Mouse (Mus musculus) kidney, embryonic 14.5 days (tissue): ENCODE measurements at regions not wholly inside any gene's neighbourhood (a gene's known extent, or its start where the extent isn't known, plus 50 kb on each side); places are given as distances from the start of the nearest gene placed in this dataset.
A peak's percentile ranks its signal among the peaks of the same experiment; 100 is the strongest.

ENCODE experiments used
- ATAC-seq: fragments of 200-750 bp; cut with Nextera tagmentation; 2 replicates; pipeline ENCODE4 v1.8.0; 2017; ENCODE audit warnings: moderate number of reproducible peaks, mild to moderate bottlenecking, moderate TSS enrichment, moderate library complexity; ENCODE audit not compliant: low FRiP score, low TSS enrichment
- H3K27ac ChIP-seq: fragments of 300-500 bp; sonication (generic); 2 replicates; pipeline ENCODE4 v1.5.1; 2014; ENCODE audit warnings: low read depth, mild to moderate bottlenecking, low read length, moderate library complexity, mixed read lengths
- H3K27me3 ChIP-seq: fragments of 300-500 bp; sonication (generic); 2 replicates; pipeline ENCODE4 v1.6.1; 2014; ENCODE audit warnings: mild to moderate bottlenecking, low read length; ENCODE audit not compliant: control insufficient read depth, insufficient read depth
- H3K36me3 ChIP-seq: fragments of 300-500 bp; sonication (generic); 2 replicates; pipeline ENCODE4 v1.6.1; 2014; ENCODE audit warnings: low read length, mixed read lengths; ENCODE audit not compliant: control insufficient read depth, insufficient read depth
- H3K4me1 ChIP-seq: fragments of 300-500 bp; sonication (generic); 2 replicates; pipeline ENCODE4 v1.6.1; 2014; ENCODE audit warnings: low read length, mixed read lengths; ENCODE audit not compliant: control insufficient read depth, insufficient read depth
- H3K4me2 ChIP-seq: fragments of 300-500 bp; sonication (generic); replicated peaks from 2 replicates; pipeline ENCODE4 v1.6.1; 2014; ENCODE audit warnings: low read depth, mild to moderate bottlenecking, low read length
- H3K4me3 ChIP-seq: fragments of 300-500 bp; sonication (generic); 2 replicates; pipeline ENCODE4 v1.5.1; 2014; ENCODE audit warnings: mild to moderate bottlenecking, low read length
- H3K9ac ChIP-seq: fragments of 300-500 bp; sonication (generic); 2 replicates; pipeline ENCODE4 v1.6.1; 2014; ENCODE audit warnings: low read depth, mild to moderate bottlenecking, low read length, moderate library complexity
- H3K9me3 ChIP-seq: fragments of 300-500 bp; sonication (generic); 2 replicates; pipeline ENCODE4 v1.6.1; 2016; ENCODE audit warnings: low read length; ENCODE audit not compliant: control insufficient read depth
- WGBS: fragments of 180-500 bp; shearing (Covaris S2); extraction: QIAGEN DNeasy Blood & Tissue Kit; methylation state at CpG from one replicate; pipeline ENCODE4 v1.1.7; 2014; 5-methylcytosine and 5-hydroxymethylcytosine counted together

DNA sequence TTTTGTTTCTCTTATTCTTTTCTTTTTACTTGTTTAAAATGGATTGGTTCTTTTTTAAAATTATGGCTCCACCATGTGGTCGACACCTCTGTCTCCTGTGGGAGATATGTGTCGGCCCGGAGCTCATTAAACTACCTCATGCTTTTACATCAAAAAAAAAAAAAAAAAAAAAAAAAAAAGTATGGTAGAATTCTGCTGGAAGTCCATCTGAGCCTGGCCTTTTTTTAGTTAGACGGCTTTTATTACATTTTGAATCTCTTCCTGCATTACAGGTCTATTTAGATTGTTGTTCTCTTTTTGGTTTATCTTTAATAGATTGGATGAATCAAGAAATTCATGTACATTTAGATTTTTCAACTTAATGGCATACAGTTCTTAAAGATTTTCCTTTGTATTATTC lies 350.8 kb upstream of the Ascc3 start:
- Histone ChIP-seq H3K9me3 (no peaks in the 10 kb centered on the region), H3K36me3 (no peaks in the 10 kb centered on the region), H3K27ac (no peak overlapping the region), H3K4me2 (no peak overlapping the region), H3K4me3 (no peak overlapping the region), H3K9ac (no peak overlapping the region), H3K4me1 (no peaks in the 10 kb centered on the region), H3K27me3 (no peaks in the 10 kb centered on the region)
- ATAC-seq: no peak
- 76% methylated on average over 4 of the region's 4 CpGs for WGBS

- Histone ChIP-seq H3K4me2 (no peak overlapping the region), H3K9ac (no peak overlapping the region), H3K9me3 (no peaks in the 10 kb centered on the region), H3K4me3 (no peak overlapping the region), H3K4me1 (no peaks in the 10 kb centered on the region), H3K27ac (no peak overlapping the region), H3K36me3 (no peaks in the 10 kb centered on the region), H3K27me3 (no peaks in the 10 kb centered on the region)
- 56% methylated on average over 2 of the region's 2 CpGs for WGBS
- no peak for ATAC-seq
Observed at GRCm38 (mm10) chr10:50203587-50203986, 388.9 kb upstream of the Ascc3 start.

- 63% methylated on average over 2 of the region's 2 CpGs for WGBS
- ATAC-seq: no peak
- no peaks in the 10 kb centered on the region for H3K27me3 ChIP-seq
Observed at GRCm38 (mm10) chr10:50201691-50202090, 390.8 kb upstream of the Ascc3 start.

DNA sequence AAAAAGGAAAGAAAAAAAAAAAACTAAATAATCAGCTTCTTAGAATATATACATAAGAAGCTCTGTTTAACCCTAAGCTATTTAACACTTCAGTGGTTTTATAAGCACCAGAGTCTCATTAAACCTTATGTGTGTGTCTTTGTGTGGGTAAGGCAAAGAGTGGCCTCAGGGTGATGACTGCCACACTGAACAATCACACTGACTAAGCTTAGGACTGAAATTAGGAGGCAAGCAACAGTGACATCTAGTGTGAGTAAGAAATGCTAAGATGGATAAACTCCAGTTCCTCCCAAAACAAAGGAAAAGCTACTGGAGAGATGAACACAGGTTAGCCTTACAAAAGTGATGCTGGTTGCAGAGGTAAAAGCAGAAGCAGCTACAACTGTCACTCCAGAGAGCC lies 392.6 kb upstream of the Ascc3 start:
- Histone ChIP-seq H3K4me3 (no peak overlapping the region), H3K9ac (no peak overlapping the region), H3K27ac (no peak overlapping the region)

More at GRCm38 (mm10) chr10:50201691-50202090, 390.8 kb upstream of the Ascc3 start:
- Histone ChIP-seq H3K36me3 (no peaks in the 10 kb centered on the region), H3K4me2 (no peak overlapping the region), H3K9me3 (no peaks in the 10 kb centered on the region), H3K9ac (no peak overlapping the region), H3K27ac (no peak overlapping the region), H3K4me3 (no peak overlapping the region), H3K4me1 (no peaks in the 10 kb centered on the region)

GRCm38 (mm10) chr10:50197897-50198538 lies 394.5 kb upstream of the Ascc3 start:
- no peaks in the 10 kb centered on the region for H3K36me3 ChIP-seq
- no peak overlapping the region for H3K4me3 ChIP-seq
- H3K27ac ChIP-seq: no peak overlapping the region
- no peaks in the 10 kb centered on the region for H3K4me1 ChIP-seq
- no peaks in the 10 kb centered on the region for H3K27me3 ChIP-seq
- H3K4me2 ChIP-seq: no peak overlapping the region
- H3K9ac ChIP-seq: no peak overlapping the region
- no peak for ATAC-seq
- 58% methylated on average over 5 of the region's 5 CpGs for WGBS
- no peaks in the 10 kb centered on the region for H3K9me3 ChIP-seq

More for the DNA sequence above, 392.6 kb upstream of the Ascc3 start:
- Histone ChIP-seq H3K27me3 (no peaks in the 10 kb centered on the region), H3K36me3 (no peaks in the 10 kb centered on the region), H3K4me1 (no peaks in the 10 kb centered on the region), H3K4me2 (no peak overlapping the region), H3K9me3 (no peaks in the 10 kb centered on the region)
- peak; percentile 77; the same call in 1 of the 2 replicates for ATAC-seq

GRCm38 (mm10) chr10:50190276-50190675 lies 401.7 kb upstream of the Grik2 start:
- no peak overlapping the region for H3K4me3 ChIP-seq
- no peak overlapping the region for H3K27ac ChIP-seq
- no peaks in the 10 kb centered on the region for H3K4me1 ChIP-seq
- H3K9ac ChIP-seq: no peak overlapping the region
- 83% methylated on average over 4 of the region's 4 CpGs for WGBS
- no peaks in the 10 kb centered on the region for H3K27me3 ChIP-seq
- H3K9me3 ChIP-seq: no peaks in the 10 kb centered on the region
- no peak for ATAC-seq
- no peaks in the 10 kb centered on the region for H3K36me3 ChIP-seq
- H3K4me2 ChIP-seq: no peak overlapping the region

- H3K36me3 ChIP-seq: no peaks in the 10 kb centered on the region
- no peak overlapping the region for H3K4me3 ChIP-seq
- H3K27ac ChIP-seq: no peak overlapping the region
- H3K4me2 ChIP-seq: no peak overlapping the region
- no peaks in the 10 kb centered on the region for H3K4me1 ChIP-seq
- 75% methylated on average over 6 of the region's 6 CpGs for WGBS
- H3K27me3 ChIP-seq: no peaks in the 10 kb centered on the region
- ATAC-seq: no peak
- H3K9ac ChIP-seq: no peak overlapping the region
- H3K9me3 ChIP-seq: no peaks in the 10 kb centered on the region
Observed at GRCm38 (mm10) chr10:50169116-50169515, 380.6 kb upstream of the Grik2 start.

DNA sequence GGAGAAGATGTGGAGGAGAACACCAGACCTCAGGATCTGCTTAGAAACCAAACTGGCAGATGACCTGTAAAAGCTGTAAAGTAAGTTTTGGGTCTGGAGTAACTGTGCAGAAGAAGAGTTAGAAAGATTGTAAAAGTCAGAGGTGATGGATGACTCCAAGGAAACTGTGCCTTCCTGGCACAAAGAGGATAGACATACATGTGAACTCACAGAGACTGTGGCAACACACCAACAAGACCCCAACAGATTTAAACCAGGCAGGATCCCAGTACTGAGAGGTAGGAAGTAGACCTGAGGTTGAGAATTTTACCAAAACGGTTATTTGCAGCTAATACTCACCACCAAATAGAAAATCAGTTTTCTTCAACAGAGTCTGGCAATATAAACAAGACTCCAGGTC lies 349.8 kb upstream of the Grik2 start:
- WGBS: 76% methylated on average over 1 of the region's 1 CpGs
- no peaks in the 10 kb centered on the region for H3K9me3 ChIP-seq
- no peaks in the 10 kb centered on the region for H3K36me3 ChIP-seq
- no peaks in the 10 kb centered on the region for H3K4me1 ChIP-seq
- no peaks in the 10 kb centered on the region for H3K27me3 ChIP-seq
- H3K9ac ChIP-seq: no peak overlapping the region
- no peak overlapping the region for H3K4me3 ChIP-seq
- no peak overlapping the region for H3K27ac ChIP-seq
- no peak for ATAC-seq
- no peak overlapping the region for H3K4me2 ChIP-seq

- H3K36me3 ChIP-seq: no peaks in the 10 kb centered on the region
- no peaks in the 10 kb centered on the region for H3K9me3 ChIP-seq
- WGBS: 27% methylated on average over 7 of the region's 7 CpGs
- ATAC-seq: no peak; the same call in 1 of the 2 replicates
- H3K27ac ChIP-seq: no peak overlapping the region
- H3K4me3 ChIP-seq: no peak overlapping the region
- H3K4me1 ChIP-seq: no peaks in the 10 kb centered on the region
- no peak overlapping the region for H3K9ac ChIP-seq
- H3K4me2 ChIP-seq: no peak overlapping the region
- H3K27me3 ChIP-seq: no peaks in the 10 kb centered on the region
Observed at GRCm38 (mm10) chr10:50137783-50138182, 349.2 kb upstream of the Grik2 start.
